Mouse (Mus musculus) neural tube, embryonic 10.5 days (tissue): ENCODE measurements at regions not wholly inside any gene's neighbourhood (a gene's known extent, or its start where the extent isn't known, plus 50 kb on each side); places are given as distances from the start of the nearest gene placed in this dataset.

Experiments
- DNase-seq: peaks from one replicate; pipeline ENCODE4 v3.0.0-alpha.2; 2017; ENCODE audit warnings: low spot score; ENCODE audit errors: extremely low spot score

DNA sequence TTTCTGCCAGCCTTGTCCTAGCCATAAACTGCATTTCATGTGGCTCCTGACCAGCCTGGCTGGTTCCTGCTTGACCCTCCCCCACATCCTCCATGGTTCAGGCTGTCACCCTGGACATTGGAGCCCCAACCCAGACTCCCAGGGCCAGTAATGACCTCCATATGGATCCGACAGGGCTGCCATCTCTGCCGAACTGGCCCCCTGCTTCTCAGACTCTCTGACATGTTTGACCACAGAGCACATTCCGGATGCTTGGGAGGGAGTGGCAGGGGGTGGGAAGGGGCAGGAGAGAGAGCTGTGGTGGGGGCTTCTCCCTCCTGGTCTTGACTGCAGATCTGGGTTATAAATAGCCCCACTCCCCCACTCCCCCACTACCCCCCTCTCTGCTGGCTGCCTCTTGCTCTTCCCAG is 59.0 kb upstream of the Actrt2 start:
- DNase-seq = no peak

DNA sequence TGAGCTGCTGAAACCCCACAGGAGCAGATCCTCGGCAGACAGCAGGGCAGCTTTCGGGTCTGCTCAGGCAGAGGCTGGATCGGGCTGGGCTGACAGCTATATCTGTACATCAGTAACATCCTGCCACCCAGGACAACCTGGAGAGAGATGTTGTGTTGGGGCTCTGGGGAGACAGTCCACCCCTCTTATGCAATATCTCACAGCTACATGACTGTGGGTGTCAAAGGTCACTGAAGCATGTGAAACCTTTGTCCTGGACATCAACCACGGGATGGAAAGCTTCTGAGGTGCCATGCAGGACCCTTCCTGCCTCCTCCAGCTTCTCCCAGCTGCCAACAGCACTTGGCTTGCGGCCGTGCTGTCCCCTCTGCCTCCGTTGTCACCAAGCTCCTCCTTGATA is 60.3 kb upstream of the Actrt2 start:
- no peak for DNase-seq

DNA sequence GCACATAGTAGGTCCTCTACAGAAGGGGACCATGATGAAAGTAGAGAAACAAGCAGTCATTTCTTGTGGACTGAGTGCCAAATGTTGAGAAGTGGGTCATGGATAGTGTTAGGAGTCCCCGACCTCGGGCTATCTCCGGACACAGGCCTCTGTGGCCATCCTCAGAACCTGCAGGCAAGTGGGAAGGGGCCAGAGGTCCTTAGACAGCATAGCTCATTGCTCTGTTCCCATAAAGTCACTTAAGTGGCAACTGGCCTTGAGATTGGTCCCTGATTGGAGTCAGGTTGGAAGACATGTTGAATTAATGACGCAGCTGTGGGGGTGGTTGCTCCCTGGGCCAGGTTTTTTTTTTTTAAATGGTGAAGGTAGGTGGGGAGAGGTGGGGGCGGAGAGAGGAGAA is 63.0 kb upstream of the Actrt2 start:
- no peak for DNase-seq

DNA sequence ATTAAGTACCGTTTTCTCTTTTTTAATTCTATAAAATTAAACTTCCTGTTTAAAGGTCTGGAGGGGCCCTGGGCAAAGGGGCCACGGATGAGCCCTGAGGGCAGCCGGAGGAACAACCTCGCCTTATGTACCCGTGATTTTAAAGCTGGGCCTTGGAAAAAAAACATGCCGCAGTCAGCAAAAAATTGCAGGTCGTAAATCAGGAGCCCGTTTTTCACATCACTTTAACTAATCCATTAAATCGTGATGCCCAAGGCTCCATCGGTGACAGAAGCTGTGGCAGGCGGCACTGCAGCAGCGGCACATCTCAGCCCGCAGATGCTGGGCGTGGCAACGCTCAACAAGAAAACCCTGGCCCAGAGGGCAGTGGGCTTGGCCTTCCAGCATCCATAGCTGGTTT is 63.7 kb upstream of the Actrt2 start:
- DNase-seq = no peak

DNA sequence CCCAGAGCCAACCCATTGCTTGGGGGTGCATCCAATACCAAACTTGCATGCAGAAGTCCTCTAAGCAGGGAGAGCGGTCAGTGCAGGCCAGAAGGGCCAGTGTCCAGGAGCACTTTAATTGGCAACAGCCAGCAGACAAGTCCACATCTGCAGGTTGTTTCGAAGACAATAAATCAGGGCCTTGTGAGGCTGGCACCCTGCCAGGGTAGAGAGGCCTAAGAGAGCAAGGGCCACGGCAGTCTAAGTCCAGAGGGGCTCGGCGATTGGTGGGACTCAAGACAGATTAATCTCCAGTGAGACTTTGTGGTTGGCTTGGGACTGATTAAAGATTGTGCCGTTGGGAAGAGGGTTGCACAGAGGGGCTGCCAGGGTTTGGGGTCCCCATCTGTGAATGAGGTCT is 68.4 kb upstream of the Actrt2 start:
- no peak for DNase-seq

DNA sequence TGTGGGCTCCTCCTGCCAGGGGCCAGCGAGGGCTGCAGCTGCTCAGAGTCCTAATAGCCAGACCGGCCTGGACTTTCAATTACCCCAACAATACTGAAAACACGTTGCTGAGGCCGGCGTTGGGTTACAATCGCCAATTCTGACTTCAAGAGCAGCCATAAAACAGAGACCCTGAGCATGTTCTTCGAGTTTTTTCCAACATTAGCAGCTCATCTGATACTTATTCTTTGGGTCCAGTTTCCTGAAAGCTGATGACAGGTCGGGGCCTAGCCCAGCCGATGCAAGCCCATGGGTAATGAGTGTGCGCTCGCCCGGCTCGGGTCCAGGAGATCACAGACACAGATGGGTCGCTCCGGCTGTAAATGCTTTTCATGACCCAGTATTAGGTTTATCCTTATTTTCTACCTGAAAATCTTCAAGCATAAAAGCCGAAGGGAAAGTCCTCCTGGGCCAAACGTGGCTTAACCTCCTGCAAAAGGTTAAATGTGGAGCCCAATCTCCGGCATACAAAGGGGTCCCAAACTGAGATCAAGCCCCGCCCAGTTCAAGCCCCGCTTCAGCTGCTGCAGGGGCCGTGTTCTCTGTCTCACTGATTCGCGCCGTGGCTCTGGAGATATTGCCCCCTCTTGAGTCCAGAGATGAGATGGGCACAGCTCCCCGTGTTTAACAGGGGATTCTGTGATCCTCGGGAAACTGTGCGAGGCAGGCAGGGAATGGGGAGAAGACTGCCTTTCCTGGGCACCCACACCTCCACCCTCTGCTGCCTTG is 73.6 kb upstream of the Actrt2 start:
- no peak for DNase-seq

DNA sequence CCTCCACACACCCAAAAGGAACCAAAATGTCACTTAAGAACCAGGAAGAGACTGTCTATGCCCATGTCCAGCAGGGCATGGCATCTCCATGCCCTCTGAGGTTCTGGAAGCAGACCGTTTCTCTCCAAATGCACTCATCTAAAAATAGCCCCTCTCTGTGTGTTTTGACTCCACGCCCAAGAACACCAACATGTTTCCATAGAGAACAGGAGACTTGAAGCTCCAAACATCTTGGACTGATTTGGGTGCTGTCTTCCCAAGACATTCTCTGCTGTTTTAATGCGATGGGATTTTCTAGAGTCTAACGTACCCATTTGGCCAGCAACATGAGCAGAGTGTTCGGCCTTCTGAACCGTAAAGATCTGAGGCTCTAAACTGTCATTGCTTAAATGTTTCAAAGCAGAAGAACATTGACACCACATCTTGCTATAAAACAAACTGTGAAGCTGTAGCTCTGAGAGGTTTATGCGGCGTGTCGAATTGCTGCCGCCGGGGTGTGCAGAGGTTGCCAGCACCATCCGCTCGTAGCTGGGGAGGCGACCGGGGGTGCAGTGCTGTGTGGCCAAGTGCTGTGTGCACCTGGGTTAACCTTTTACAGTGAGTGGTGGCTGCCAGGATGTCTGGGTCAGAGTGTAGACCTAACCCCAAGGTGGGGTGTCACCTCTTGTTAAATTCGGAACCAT is 78.8 kb upstream of the Actrt2 start:
- no peak for DNase-seq

DNA sequence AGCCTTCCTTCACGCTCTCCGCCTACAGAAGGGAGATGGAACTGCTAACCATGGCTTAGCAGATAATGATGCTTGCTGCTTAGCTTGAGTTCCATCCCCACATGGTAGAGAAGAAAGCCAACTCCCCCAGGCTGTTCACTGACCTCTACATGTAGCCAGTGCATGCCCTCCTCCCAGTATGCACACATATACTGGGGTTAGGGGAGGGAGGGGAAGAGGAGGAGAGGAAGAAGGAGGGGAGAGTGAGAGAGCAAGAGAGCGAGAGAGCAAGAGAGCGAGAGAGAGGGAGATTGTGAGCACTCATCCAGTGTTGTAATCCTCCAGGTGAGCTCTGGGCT is 79.3 kb upstream of the Actrt2 start:
- no peak for DNase-seq

DNA sequence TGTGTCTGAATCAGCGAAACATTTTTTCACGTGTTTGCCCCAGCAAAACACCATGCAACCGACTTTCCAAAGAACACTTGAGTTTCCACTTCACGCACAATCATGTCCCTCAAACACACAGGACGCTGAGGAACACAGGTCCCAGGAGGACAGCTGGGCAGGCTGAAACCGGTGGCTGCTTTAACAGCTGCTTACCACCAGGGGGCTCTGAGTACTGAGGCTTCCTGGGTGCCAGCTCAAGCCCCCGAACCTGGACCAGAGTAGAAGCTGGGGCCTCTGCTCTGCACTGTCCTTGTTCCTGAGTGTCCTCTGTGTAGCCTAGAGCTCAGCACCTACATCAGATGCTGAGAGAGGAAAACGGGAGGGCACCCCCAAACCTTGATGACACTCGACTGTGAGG is 81.5 kb upstream of the Actrt2 start:
- DNase-seq = peak; percentile 40

DNA sequence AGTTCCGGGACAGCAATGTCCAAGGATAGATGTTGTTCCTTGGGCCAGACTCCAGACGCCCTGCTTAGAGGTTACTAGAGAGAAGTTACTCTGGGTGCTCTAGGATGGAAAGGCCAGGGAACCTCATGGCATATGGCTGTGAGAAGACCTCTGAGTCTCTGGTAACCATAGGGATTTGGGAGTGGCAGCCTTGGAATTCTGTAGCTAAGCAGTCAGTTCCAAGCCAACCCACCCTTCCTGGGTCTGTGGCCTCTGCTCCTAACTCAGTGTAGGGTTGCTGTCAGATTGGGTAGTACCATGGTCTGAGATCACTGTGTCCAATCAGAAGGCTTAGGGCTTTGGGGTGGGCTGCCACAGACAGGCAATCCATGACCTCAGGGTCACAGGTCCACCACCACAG is 82.3 kb upstream of the Actrt2 start:
- DNase-seq = no peak

DNA sequence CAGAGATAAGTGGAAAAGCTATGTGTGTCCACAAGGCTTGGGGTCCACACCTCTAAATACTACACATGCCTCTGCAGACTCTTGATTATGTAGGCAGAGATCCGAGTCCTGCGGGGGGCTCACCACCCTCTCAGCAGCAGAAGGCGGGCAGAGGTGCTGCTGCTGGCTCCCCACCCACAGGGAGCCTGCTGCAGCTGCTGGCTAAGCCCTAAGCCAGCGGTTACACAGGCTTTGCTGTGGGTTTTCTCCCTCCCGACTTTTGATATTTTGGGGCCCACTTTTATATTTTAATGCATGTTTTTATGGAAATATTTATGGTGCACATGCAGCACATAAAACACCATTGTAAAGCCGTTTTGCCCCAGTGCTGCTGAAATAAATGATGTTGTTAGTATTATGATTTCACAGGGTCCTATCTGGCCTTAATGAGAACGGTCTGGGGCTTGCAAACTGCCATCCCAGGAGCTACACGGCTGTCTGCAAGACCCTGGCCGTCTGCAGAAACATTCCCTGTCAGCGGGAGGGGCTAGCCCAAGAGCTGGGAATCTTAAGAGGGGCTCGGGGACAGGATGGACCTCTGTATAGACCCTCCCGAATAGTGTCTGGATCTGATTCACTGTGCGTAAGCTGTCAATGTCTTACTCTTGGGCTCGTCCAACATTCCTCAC is 82.9 kb upstream of the Actrt2 start:
- DNase-seq = no peak

DNA sequence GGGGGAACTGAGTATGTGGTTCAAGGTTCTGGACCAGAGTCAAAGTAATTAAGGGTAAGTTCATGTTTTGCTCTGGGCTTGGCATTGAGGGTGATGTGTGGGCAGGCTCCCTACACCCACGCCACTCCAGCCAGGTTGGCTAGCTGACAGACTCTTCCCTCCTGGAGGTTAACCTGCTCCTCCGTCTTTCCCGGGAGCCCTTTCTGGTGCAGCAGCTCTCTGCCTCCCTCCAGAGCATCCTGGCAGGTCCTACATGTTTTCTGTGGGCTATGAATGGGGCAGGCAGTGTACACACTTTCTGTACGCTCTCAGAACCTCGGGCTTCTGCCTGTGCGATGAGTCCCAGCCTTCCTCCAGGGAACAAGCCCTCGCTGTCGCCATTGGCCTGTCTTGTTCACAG is 82.8 kb upstream of the Ttc34 start:
- no peak for DNase-seq

DNA sequence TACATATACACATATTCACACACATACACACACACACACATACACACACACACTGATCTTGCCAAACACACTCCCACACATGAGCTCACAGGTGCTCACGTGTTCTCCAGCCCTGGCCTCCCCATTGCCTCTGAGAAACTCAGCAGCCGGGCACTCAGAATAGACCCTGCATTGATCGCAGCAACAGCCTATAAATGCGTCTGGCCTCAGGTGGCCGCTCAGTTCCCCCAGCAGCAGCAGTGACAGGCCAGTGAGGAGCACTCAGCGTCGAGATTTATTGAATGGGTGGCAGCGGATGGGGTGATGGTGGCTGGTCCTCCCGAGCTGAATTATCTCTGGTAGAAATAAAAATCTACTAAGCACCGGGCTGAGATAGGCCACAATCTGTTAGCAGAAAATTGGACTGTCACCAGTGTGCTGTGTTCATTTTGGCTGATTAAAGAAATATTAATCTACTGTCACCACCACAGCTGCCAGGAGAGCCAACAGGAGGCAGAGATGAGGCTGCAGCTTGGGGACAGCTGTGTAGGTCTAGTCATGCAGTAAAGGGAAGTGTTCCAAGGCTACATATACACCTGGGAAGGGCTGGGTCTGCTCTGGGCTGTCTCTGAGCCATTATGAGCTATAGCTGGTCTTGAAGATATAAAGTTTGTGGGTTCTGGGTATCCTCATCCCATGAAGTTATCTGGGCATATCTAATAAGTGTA is 80.4 kb upstream of the Ttc34 start:
- DNase-seq = no peak

DNA sequence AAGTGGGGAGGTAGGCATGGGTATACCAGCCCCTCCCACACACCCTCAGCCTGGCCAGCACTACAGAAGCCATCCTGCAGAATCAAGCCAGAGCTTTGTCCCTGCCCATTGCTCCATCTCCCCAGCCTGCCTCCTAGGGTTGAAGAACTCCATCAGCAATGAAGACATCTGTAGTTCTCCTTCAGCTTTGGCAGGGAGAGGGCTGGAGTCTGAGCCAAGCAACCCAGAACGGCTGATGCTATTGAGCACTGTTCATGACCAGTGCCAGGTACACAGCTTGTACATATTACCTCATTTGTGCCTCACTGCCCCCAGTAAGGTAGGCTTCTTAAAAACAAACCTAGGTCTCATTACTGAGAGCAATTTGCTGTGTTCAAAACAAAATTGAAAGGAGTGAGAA is 77.4 kb upstream of the Ttc34 start:
- DNase-seq = no peak

DNA sequence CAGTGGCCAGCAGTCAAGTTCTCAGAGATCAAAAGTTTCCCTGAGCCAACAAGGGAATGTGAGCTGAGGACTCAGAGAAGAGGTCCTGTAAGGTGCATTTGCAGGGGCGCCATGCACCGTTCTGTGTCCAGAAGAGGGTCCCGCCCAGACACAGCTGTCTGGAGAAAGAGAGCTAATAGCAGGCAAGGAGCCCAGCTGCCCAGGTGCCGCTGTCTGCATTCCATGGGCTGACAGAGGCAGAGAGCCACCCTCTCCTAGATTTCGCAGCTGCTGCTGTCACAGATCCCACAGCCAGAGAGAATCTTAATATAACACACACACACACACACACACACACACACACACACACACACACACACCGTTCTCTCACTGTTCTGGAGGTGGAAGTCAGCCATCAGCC is 73.0 kb upstream of the Ttc34 start:
- no peak for DNase-seq

DNA sequence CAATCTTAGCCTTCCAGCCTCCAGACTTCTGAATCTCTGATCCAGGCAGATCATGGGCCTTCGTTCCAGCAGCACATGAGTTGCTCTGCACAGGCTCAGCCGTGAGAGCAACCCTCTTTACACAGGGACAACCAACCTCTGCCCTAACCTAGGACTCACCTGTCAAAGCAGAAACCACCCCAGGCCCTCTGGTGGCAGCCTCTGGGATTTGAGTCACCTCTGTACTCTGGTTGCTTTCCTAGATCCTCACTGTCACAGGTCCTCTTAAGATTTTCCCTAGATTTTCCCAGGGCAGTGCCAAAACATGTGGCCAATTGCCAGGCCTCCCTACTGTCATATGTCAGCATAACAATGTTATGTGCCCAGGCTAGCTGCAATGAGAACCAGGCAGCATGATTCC is 71.1 kb upstream of the Ttc34 start:
- no peak for DNase-seq

DNA sequence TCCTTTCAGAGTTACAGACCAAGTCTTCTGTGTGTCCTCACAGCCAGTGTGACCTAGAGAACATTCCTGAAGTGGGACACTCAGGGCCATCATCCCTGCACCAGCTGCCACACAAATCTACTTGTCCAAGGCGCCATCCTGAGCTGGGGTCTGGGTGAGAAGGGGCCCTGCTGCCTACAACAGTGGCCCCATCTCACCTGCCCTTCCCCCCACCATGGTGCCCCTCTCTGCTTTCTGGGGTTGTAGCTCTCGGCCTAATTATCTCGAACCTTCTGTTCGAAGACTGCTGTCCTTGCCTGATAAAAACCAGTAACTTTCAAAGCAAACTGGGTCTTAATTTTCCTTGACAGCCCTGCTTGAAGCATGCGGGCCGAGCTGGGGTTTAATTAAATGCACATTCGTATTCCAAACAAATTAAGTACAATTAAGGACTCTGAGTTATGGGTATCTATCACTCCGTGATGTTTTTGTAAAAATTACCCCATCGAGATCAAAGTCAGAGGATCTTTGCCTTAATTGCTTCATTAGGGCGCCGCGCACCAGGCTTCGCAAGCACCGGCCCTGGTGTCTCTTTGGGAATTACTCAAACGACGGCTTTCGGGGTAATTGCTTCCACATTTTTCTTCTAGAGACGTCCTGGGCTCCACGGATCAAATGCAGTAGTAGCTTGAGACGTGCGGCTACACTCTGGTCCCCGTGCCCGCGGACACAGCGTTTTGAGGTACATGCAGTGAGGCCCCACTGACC is 65.8 kb upstream of the Ttc34 start:
- no peak for DNase-seq

DNA sequence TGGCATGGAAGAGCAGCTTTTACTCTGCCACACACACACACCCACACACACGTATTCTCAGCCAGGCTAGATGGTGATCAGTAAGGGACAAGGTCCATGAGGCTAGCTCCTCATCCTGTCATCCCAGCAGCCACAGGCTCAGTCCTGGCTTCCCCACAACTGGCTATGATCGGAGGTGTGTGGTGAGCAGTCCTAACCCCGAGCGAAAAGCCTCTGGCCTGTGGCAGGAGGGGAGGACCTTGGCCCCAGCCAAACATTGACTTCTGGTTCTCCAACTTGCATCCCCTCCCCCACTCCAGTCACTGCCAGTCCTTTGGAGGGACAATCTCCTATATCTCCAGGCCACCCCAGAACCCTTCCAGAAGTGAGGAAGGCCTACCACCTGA is 65.2 kb upstream of the Ttc34 start:
- DNase-seq = no peak

DNA sequence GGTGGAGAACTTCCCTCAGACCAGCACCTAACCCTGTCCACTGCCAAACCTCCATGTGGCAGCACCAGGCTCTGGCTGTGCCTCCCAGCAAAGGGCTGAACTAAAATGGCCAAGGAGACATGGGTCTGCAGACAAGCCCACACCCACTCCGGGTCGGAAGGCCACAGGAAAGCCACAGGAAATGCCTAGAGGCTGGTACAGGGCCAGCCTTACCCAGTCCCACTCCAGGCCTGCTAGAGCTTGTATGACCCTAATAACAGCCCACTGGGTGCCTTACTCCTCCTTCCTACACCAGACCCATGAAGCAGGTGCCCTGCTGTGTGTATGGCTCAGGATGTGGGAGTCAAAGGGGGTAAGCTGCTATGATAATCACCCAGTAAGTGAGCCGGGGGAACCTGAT is 63.4 kb upstream of the Ttc34 start:
- DNase-seq = no peak

DNA sequence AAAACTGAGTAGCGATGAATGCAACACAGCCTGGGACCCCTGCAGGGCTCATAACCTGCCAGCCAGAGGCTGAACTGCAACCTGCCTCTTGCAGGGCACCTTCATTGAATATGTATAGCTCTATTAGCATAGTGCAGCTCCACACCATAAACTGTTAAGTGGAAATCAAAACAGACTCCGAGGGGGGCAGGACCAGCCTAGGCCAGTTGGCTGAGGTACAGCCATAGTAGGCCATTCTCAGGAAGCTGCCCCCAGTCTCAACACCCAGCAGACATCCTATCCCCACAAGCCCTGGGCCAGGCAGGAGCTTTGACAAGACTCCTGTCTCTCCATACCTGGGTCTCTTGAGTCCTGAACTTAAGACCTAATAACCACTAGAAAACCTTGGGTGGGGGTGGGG is 62.9 kb upstream of the Ttc34 start:
- DNase-seq = no peak

DNA sequence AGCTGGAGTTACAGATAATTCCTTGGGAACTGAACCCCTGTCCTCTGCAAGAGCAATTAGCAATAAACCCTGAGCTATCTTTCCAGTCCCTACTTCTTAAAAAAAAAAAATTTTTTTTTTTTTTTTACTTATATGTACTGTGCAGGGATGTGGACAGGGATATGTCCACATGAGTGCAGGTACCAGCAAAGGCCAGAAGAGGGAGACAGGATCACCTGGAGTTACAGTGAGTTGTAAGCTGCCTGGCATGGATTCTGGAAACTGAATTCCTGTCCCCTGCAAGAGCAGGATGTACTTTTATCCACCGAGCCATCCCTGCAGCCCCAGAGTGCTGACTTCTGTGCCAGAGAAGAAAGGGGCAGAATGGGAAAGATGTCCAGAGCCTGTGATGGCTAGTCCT is 58.4 kb upstream of the Ttc34 start:
- no peak for DNase-seq

DNA sequence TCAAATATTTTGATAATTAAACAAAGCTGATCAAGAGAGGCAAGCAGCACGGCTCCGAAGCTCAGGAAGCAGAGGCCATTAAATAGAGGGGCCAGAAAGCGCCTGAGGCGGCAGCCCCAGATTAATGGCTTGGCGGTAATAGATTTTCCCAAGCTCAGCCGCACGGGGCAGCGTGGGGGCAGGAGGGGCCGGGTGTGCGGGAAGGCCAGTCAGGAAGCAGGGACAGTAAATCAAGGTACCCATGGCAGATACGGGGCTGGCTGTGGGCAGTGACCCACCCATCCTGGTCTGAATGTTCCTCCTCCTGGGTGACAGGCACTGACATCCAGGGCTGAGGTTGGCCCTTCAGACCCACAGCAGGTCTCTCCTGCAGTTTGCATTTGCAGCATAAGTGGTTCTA is 55.9 kb upstream of the Ttc34 start:
- peak; percentile 60 for DNase-seq
